Mouse (Mus musculus) heart, adult 11 months (tissue): ENCODE measurements around the gene Dnpep.

Experiments used
- DNase-seq: peaks from one replicate; pipeline ENCODE4 v3.0.0; 2022

Gene Dnpep

DNA sequence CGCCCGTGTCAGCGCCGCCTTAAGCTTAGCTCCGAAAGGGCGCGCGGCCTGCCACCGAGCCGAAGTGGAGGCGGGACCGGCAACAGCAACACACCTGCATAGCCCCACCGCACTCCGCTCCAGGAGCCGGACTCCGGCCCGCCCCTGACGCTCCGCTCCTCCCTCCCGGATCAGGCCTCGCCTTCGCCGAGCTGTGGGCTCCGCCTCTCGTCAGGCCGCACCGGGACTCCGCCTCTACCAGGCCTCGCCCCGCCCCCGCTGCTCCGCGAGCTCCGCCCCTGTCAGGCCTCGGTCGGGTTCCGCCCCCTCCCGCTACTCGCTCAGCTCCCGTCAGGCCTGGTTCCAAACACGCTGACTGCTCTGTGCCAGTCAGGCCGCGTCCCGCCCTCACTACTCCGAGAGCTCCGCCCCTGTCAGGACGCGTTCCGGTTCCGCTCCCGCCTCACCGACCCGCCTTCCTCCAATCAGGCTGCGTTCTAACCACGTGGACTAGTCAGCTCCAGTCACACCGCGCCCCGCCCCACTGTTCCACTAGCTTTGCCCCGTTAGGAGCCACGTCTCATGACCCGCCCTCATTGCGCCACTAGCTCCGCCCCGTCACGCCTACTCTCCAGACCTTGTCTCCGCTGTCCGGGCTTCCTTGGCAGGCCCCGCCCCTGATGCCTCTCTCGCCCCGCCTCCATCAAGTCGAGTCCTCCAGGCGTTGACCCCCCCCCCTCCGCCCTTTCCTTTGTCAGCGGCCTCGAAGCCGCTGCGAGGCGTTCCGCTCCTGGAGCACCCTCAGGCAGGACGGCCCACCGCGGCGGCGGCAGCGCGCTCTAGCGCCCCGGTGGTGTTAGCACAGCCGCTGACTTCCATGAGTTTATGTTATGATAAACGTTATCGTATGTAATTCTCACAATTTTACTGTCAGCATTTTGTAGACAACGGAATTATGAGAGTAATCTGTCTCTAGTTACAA lies at the start of gene Dnpep:
Dnpep (minus strand) TSS at position 750 of the 961 bp plus-strand sequence.
- peak; percentile 100 for DNase-seq

DNA sequence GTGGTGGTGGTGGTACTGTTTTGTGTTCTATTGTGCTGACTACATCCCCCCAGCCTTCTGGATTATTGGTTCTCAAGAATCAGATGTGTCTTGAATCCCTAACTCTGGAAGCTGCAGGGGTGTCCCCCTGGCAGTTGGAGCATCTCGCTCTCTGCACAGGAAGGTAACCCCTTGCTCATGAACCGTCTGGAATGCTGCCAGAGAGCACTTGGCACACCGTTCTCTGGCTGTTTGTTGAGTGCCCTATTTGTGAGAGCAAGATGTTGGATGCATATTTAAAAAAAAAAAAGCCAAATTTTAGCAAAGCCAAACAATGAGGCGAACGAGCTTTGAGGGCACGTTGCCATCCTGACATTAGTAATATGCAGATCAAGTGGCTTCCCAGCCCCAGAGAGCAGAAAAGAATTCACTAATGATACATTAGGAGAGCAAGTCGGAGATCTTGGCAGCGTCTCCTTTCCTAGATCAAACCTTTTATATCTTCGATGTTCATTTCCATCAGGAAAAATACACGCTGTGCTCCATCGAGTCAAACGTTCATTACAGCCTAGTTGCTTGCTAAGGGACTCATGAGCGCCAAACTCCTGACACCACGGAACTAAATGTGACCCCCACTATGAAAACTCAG lies 47.8 kb upstream of the Dnpep start:
- DNase-seq, result no peak

GRCm38 (mm10) chr1:75363868-75364267 lies 46.1 kb upstream of the Dnpep start:
- no peak for DNase-seq

- peak; percentile 97 for DNase-seq
Measured at GRCm38 (mm10) chr1:75361750-75362149, 44.0 kb upstream of the Dnpep start.

GRCm38 (mm10) chr1:75361123-75361522 lies 43.3 kb upstream of the Dnpep start:
- DNase-seq, result no peak

DNA sequence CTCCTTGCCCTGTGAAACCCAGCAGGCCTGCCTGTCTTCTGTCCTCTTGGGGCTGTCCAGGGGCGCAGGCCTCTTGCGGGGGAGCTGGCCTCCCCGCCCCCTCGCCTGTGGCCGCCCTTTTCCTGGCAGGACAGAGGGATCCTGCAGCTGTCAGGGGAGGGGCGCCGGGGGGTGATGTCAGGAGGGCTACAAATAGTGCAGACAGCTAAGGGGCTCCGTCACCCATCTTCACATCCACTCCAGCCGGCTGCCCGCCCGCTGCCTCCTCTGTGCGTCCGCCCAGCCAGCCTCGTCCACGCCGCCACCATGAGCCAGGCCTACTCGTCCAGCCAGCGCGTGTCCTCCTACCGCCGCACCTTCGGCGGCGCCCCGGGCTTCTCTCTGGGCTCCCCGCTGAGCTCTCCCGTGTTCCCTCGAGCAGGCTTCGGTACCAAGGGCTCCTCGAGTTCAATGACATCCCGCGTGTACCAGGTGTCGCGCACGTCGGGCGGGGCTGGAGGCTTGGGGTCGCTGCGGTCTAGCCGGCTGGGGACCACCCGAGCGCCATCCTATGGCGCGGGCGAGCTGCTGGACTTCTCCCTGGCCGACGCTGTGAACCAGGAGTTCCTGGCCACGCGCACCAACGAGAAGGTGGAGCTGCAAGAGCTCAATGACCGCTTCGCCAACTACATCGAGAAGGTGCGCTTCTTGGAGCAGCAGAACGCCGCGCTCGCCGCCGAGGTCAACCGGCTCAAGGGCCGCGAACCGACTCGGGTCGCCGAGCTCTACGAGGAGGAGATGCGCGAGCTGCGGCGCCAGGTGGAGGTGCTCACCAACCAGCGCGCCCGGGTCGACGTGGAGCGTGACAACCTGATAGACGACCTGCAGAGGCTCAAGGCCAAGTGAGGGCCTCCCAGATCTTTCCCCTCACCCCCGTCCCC lies 42.6 kb upstream of the Dnpep start, which contains the start of gene Des:
Des (plus strand) TSS at position 218 of the 920 bp plus-strand sequence.
- peak; percentile 99 for DNase-seq

GRCm38 (mm10) chr1:75359346-75359745 lies 41.6 kb upstream of the Dnpep start:
- DNase-seq, result peak; percentile 97

GRCm38 (mm10) chr1:75358009-75358408 lies 40.2 kb upstream of the Dnpep start:
- DNase-seq, result no peak

DNA sequence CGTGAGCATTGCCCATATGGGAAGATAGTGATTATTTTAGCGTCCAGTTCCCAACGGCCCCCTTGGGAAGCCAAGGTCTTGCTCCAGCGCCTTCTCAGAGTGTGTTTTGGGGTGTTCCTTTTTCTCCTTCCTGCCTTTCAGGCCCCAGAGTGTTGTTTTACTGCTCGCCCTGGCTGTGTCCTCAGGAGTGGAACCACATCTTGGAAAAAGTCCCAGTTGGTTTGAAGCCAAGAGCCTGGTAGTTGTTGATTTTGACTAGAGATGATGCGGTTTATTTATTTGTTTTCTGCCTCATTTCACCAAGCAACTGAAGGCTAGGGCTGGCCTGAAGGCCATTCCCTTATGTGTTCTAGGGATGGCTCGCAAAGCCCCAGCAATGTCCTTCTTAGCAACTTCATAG lies 39.5 kb upstream of the Dnpep start:
- peak; percentile 93 for DNase-seq

- DNase-seq, result no peak
Measured at GRCm38 (mm10) chr1:75349275-75349674, 31.5 kb upstream of the Dnpep start.

GRCm38 (mm10) chr1:75347279-75347678 lies 29.5 kb upstream of the Dnpep start:
- peak; percentile 93 for DNase-seq

GRCm38 (mm10) chr1:75345036-75345935 lies 27.5 kb upstream of the Dnpep start:
- peak; percentile 93 for DNase-seq

- DNase-seq, result peak; percentile 94
Measured at GRCm38 (mm10) chr1:75344291-75345035, 26.7 kb upstream of the Dnpep start.

GRCm38 (mm10) chr1:75342874-75343416 lies 25.2 kb upstream of the Dnpep start:
- peak; percentile 96 for DNase-seq

DNA sequence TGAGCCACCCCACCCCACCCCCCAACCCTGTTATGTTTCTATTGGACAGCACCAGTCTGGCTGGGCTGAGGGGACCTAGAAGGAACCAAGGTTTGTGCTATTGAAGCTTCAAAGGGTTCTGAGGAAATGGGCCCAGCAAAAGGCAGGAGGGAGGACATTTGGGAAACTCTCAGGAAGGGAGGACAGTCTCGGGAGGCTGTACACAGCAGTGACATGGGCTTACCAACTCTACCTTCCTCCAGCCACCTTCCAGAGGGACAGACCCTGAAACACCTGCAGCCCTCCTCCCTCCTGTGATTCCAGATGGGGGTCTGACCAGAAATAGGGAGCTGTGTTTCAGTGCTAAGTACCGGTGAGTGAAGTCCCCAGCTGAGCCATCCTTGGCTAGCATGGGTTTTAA lies 22.7 kb upstream of the Dnpep start:
- DNase-seq, result peak; percentile 55

DNA sequence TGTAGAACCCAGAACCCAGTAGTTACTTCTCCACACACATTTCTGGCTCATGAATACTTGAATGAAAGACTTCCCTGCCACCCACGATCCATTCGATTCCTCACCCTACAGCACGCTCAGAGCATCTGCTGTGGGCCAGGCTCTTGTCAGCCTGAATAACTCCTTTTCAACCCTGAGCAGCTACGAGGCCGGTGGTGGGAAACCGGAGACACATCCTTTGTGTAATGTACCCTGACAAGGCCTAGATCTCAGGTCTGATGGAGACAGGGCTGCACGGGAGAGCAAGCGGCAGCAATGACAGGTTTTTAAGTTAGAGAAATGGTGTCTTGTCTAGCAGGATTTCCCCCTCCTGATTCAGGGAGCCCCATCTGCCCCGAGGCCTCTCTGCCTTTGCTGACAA lies 21.5 kb upstream of the Dnpep start:
- DNase-seq, result peak; percentile 88

- DNase-seq, result peak; percentile 88
Measured at GRCm38 (mm10) chr1:75338091-75338694, 20.4 kb upstream of the Dnpep start.

DNA sequence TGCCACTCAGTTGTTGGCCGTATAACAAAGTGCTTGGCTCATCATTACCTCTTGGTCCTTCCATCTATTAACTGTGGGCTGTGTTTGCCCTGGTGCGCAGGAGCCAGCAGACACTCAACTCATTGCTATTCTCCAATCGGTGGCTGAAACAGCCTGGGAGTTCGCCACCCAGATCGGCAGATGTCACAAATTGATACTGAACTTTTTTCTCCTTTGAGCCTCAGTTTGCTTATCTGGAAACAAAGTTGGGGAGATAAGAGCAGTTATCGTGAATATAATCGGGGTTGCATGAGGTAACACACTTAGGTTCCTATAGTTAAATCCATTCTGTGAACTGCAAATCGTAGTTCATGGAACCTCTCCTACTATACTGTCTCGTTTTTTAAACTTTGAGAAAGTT lies 19.3 kb upstream of the Dnpep start:
- peak; percentile 49 for DNase-seq

- peak; percentile 58 for DNase-seq
Measured at GRCm38 (mm10) chr1:75336461-75336860, 18.7 kb upstream of the Dnpep start.

DNA sequence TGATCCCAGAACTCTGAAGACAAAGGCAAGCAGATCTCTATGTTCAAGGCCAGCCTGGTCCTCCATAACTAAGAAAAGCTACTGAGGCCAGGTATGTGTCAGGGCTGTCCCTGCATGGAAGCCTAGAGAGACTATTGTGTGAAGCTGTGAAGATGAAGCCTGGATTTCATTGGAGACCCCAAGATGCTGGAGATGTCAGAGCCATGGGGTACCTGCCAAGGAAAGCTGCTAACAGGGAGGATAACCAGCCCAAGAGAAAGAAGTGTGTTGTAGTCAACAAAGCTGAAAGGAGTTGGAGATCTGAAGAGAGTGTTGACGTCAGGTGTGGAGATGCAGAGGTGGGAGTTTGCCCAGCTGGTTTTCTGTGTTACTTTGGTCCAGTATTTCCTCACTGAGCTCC lies 13.5 kb upstream of the Dnpep start:
- DNase-seq, result peak; percentile 90
